Mouse (Mus musculus): ENCODE data around the gene Antxr1. TPM values are rescaled to one million over a fixed set of nuclear protein-coding genes. Genes with fewer than 3 reads are reported as not detected.

The Antxr1 gene
- 10 to 100 TPM; 11.6 to 14.4 TPM for total RNA-seq (2021)
- long read RNA-seq, experiment 1, partial matches to known transcripts, result 0 of 1 reads
- long read RNA-seq, experiment 1, other reads (novel, unspliced or antisense), result 1 of 1 reads
- long read RNA-seq, experiment 2, partial matches to known transcripts, result 0 of 1 reads
- long read RNA-seq, experiment 2, other reads (novel, unspliced or antisense), result 1 of 1 reads

DNA sequence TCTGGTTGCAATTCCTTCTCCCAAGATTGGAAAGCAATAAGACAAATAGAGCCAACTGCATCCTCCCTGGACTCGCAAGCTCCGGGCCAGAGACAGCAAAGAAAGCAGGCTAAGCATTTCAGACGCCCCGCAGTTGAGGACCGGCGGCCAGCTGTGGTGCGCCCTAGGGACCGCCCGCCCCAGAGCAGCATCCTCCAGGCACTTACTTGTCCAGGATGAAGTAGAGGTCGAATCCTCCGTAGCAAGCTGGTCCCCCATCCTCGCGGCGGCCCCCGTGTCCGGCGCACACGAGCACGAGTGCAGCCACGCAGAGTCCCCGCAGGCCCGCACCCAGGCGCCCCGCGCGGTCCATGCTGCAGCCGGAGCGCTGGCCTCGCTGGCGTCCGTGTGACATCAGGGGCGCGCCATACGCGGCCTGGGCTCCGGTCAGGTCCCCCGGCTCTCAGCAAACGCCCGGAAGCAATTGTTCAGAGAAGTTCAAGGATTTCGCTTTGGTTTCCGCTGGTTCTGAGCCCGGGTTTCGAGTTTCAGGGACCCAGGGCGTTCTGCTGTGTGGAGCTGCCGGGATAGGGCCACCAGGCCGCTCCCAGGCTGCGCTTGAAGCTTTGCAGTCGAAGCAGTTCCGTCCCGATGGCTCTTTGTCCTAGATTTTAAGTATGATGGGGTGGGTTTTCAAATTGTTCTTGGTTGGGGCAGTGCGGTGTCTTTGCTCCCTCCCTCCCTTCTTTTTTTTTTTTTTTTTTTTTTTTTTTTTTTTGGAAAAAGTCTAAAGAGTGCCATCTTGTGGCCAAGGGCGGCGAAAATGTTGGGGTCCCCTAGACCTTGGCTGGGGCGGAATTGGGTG, at the start of gene Antxr1:
TSS of gene Antxr1 (minus strand) at position 731 of the 844 bp plus-strand sequence.
- DNase-seq (ENCODE audit: low spot score in 2 of 2), result peak; percentile 55

DNA sequence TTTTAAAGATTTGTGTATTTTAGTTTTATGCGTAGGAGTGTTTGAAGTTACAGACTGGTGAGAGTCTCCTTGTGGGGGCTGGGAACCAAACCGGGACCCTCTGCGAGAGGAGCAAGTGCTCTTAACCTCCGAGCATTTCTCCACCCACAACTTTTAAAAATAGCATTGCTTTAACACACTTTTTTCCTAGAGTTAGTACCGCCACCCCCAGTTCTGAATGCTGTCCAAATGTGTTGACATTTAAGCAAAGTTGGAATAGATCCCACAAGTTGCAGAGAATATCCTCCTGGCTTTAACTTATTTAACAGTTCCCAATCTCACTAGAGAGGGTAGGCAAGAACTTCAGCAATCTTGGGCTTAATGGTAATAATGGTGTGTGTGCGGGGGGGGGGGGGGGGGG, 49.1 kb upstream of the Antxr1 start:
- DNase-seq (ENCODE audit: low spot score in 2 of 2), result peak; percentile 12 to 21

DNA sequence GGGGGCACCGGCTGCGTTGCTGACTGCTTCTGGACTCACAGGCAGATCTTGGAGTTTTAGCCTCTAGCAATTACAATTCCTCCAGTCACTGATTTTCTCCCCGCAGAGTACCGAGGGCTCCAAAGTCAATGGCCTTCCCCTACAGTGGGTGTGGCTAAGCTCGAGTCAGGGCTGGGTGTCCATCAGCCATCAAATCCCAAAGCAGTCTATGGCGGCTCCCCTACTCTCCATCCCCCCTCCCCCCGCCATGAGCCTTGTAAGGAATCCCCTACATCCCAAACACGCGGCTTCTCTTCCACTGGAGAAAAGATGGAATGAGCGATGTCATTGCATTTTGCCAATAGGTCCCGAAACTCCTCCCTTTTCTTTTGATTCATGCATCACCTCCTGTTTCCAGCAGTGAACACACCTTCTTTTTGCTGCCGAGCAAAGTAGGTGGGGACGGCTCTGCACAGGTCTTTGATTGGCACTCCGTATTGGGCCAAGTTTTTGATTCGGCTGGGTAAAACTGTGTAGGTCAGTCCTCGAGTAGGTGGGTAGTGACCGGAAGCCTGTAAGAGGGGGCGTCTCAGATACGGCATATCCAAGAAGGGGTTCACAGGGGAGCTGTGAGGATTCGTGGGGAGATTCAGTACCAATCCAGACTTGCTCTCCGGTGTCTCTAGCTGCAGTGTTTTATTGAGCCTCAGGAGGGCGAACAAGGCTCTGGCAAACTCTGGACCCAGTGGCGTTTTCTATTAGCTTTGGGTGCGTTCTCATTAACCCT, 48.5 kb upstream of the Antxr1 start:
- DNase-seq (ENCODE audit: low spot score in 2 of 2), result peak; percentile 27 to 30

DNA sequence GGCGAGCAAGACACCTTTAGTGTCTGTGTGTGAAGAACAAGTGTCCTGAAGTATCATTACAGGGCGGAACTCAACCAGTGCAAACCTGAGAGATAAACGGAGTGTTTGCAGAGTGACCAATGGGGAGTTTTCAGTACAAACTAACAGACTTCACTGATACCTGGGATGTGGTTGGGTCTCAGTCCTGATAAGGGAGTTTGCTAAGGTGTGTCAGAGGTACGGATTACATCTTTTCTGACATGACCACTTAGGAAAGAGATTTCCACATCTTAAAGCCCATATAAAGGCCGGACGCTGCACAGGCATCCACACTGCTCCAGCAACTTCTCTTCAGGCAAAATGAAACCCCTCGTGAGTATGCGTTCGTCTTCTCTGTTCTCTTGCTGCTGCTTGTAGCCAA, 37.4 kb upstream of the Antxr1 start, which contains the start of gene Gkn2:
TSS of gene Gkn2 (plus strand) at position 301 of the 400 bp plus-strand sequence.
- DNase-seq (ENCODE audit: low spot score in 2 of 2), result no peak

DNA sequence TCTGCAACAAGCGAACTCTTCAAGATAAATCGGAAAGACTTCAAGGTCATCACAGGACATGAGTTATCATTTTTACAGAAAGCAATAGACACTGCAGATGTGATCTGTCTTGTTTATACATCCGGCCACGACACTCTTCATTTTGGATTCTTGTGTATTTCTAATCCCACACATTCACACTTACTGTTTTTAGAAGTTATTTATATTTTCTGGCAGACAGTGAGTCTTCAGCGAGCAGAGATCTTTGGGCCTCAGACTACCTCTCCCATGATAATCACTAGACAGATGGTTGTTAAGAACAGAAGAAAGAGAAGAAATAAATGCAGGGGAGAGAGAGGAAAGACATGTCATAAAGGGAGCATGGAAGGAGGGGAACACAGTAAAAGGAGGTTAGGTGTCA, 33.6 kb upstream of the Antxr1 start:
- no peak for DNase-seq (ENCODE audit: low spot score in 2 of 2)

DNA sequence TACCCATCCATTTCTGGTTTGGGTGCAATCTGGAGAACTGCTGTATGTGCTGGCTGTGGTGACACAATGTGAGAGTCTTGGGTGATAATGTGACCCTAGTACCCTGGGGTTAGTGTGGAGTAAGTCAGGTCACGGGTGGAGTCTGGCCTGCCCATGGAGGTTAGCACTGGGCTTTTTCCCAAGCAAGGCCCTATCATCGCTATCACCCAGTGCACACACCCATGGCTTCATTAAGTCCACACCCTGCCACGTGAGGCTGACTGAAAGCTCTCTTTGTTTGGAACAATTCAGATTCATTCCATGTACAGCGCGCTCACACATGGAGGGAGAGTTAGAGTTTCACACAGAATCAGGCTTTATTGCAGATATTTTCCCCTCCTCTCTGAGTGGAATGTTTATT, 18.8 kb upstream of the Antxr1 start:
- DNase-seq (ENCODE audit: low spot score in 2 of 2), result no peak

DNA sequence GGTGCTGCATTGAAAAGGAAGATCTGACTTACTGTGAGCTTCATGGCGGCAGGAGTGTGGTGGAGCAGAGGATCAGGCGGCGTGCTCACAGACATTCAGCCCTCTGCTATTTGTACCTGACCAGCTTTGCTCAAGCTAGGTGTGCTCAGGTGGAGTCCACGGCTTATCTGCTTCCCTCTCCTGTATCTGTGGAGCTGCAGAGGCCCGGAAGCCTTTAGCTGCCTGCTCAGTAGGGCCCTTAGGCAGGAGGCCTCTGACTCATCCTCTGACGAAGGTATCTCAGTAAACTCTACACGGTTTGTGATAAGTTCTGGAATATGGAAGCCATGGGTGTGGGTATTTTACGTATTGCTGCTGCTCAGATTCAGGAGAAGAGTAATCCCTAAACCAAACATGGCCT, 15.2 kb upstream of the Antxr1 start, which contains the start of gene Gkn1:
TSS of gene Gkn1 (minus strand) at position 114 of the 400 bp plus-strand sequence.
- no peak for DNase-seq (ENCODE audit: low spot score in 2 of 2)

DNA sequence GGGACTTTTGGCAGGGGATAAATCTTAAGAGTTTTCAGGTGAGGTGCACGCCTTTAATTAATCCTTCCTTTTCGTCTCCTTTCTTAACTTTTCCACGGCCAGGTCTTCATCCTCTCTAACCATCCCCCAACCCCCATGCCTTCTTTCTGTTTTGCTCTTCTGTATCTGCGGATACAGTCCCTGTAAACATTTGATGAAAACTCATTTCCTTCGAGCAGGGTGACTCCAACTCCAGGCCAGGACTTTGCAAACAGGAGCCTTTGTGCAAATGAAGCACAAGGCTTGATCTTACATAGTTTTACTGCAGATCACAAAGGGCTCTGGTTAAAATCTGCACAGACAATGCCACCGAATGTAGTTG, 294 bp upstream of the Antxr1 start:
- no peak for DNase-seq (ENCODE audit: low spot score in 2 of 2)

DNA sequence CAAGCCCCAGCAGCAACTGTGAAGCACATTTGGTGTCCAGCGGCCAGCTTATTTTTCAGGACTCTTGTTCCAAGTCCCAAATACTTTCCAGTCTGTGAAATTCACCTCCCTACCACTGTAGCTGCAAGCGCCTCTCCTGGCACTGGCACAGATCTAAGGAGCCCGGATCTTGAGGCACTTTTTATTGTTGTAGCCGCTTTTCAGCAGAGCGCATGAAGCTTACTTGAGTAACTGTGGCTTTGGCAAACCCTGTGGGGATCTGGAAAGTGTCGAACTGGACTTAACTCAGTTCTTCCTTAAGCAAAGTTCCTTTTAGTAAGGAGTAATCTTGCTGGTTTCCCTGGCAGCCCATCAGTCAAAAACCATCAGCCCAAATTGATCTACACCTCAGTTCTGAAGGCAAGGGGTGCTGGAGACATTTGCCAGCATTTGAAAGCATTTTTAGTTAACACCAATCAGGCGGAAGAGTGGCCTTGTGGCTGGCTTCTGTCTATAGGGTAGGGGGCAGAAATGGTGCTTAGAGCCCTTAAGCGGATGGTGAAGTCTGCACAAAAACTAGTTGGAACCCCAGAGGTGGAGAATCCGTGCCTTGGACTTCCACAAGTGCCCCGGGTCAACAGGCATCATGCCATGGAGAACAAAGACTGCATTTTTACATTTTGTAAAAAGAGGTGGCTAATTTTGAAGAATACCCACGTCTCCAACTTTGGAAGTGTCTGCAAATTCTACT, 1.1 kb downstream of the Antxr1 start:
- DNase-seq (ENCODE audit: low spot score in 2 of 2), result peak; percentile 53 to 56

DNA sequence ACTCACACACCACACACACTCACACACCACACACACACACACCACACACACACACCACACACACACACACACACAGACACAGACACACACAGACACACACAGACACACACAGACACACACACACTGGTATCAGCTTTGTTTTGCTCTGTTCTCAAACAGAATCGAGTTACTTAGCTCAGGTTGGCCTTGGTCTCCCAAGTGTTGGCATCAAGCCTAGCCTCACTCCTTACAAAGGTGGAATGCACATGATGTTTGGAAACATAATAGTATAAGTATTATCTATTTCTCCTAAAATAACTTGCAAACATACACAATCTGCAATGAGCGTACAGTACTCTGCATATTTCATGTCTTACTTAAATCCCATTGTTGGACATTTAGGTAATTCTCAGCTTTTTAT, 3.2 kb downstream of the Antxr1 start:
- DNase-seq (ENCODE audit: low spot score in 2 of 2), result no peak

DNA sequence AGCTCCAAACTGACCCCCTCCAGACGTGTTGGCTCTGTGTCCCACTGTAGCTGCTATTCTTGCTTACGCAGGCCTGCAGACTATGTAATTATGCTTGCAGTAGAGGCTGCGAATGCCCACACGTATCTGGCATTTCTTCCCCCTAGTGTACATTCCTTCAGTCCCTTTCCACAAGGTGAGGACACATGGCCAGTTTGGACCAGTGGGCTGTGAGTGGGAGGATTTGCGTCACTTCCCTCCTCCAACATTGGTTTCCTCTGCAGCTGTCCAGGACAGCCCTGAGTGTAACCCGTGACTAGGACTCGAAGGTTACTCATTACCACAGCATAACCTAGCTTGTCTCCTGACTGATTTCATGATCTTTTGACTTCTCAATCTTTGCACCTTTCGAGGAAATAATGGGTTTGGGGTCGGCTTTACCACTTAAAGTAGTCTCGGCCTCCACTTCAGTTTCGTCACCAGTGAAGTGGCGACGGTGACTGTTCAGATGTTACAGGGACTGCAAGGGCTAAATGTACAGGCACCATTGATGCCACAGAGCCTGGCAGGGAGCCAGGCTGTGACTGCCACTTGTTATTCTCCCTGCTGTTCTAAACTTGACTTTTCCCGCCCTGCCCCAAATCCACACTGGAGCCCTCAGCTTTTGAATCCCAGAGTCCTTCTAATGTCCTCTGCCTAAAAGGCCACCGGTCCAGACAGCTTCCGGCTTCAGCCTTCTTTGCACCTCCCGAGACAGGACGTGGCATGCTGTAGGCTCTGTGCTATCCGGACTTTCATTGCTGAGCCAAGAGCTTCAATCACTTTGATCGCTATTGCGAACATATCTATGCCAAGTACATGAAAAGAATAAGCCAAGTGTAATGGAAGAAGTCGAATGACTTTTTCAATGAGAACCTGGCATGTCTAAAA, 7.1 kb downstream of the Antxr1 start:
- peak in 1 of 2 experiments; percentile 33 for DNase-seq (ENCODE audit: low spot score in 2 of 2)

DNA sequence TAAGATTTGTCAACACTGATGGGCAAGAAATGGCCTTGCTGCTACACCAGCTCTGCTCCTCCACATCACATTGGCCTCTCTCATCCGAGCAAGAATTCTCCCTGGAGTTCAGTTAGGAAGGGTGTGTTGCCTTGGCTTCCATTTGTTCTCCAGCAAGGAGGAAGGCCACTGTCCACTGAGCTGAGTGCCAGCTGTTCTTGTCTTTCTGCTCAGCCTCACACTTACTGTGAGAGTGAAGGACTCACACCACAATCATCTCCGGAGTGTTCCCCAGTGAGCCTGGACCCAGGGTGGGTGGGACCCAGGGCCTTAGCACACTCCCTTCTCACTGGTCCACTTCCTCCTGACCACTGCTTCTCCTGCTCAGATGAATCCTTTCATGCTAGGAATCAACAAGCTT, 8.7 kb downstream of the Antxr1 start:
- DNase-seq (ENCODE audit: low spot score in 2 of 2), result no peak

DNA sequence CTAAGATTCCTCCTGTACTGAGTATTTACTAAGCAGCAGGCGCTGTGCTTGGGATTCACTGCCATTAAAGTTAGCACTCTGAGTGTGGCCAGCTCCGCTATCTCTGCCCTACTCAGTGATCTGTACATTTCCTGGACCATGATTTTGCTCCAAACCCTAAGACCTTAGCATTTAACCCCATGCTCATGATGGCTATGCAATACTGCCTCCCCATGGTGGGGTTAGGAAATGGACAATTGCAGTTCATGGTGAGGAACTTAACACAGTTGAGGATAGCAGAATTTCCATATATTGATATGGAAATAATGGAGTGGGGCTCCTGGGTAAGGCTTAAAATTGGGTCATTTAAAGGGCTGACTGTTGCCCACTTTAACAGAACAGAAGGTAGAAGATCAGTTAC, 12.2 kb downstream of the Antxr1 start:
- DNase-seq (ENCODE audit: low spot score in 2 of 2), result peak; percentile 33 to 48

DNA sequence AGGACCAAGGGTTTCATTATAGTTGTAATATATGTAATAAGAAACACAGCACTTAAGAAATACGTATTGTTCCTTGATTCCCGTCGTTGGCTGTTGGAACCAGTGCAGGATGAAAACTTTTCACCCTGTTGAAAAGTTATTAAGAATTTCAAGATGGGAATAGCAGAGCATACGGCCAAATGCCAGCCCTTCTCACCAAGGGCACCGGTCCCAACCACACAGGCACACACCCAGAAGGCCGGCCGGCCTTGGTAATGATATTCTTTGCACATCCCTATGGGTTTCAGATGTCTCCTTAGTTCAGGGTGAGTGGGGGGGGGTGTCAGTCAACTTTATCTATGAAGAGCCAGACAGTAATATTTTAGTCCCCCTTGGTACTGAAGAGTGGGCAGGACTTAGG, 17.0 kb downstream of the Antxr1 start:
- DNase-seq (ENCODE audit: low spot score in 2 of 2), result no peak

DNA sequence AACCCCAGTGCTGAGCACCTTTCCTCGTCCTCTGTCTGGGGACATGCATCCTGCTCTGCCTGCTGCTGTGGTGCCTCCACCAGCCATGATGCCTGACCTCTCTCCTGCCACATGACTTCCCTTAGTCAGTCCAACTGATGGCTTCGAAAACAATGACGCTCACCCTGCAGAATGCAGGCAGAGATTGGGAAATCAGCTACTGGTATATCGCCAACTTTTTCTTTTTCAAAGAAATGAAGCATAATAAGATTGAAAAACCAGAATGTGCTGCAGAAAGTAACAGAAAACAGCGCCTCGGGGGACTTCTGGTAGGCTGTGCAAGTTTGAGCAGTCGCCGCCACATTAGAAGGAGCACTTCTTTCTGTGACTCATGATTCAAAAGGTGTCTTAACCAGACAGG, 18.7 kb downstream of the Antxr1 start:
- no peak for DNase-seq (ENCODE audit: low spot score in 2 of 2)

DNA sequence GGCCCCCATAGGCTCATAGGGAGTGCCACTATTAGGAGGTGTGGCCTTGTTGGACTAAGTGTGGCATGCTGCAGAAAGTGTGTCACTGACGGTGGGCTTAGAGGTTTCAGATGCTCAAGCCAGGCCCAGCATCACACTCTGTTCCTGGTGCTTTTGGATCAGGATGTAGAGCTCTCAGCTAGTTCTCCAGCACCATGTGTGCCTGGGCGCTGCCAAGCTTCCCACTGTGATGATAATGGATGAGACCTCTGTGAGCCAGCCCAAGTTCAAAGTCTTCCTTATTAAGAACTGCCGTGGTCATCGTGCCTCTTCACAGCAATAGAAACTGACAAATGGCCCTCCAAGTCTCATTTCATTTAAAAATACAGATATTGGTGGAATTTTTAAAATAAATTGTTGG, 22.9 kb downstream of the Antxr1 start:
- no peak for DNase-seq (ENCODE audit: low spot score in 2 of 2)

DNA sequence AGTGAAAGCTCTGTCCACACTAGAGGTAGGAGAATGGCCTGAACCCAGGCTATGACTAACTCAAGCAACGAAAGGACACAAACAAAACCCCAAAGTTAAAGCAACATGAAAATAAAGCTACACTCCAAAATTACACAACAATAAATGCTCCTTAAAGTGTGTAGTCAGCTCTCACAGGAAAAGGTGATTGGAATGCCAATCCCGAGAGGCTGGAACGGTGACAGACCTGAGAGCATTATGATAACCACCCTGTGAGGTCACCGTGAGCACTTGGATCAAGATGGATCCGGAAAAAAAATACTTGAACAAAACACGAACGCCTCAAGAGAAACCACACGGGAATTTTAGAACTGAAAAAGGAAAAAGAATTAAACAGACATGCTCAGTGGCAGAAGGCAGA, 31.1 kb downstream of the Antxr1 start:
- DNase-seq (ENCODE audit: low spot score in 2 of 2), result no peak

DNA sequence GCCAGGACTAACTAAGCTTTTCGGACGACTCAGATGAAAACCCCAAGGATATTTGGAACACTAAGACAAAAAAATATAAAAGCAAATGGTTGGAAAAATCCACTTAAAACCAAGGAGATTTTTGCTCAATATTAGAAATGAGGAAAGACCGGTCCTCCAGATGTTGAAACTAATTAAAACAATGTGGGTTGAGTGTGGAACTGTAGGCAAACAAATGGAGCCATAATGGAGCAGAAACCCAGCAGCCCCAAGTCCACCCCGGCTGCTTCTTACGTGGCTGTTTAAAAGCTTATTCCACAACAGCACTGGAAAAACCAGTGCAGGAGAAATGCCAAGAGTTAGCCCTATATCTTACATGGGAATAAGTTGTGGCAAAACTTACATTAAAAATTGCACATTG, 32.9 kb downstream of the Antxr1 start:
- no peak for DNase-seq (ENCODE audit: low spot score in 2 of 2)

DNA sequence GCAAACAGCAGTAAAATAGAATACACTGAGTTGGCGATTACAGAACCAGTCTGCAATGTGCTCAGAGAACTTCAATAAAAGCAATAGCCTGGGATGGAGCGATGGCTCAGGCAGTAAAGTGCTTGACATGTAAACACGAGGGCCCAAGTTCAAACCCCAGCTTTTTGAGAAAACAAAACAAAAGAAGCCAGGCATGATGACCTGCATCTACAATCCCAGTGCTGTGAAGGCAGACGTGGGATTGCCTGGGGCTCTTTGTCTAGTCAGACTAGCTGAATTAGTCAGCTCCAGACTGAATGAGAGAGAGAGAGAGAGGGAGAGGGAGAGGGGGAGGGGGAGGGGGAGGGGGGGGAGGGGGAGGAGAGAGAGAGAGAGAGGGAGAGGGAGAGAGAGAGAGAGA, 33.6 kb downstream of the Antxr1 start:
- no peak for DNase-seq (ENCODE audit: low spot score in 2 of 2)

DNA sequence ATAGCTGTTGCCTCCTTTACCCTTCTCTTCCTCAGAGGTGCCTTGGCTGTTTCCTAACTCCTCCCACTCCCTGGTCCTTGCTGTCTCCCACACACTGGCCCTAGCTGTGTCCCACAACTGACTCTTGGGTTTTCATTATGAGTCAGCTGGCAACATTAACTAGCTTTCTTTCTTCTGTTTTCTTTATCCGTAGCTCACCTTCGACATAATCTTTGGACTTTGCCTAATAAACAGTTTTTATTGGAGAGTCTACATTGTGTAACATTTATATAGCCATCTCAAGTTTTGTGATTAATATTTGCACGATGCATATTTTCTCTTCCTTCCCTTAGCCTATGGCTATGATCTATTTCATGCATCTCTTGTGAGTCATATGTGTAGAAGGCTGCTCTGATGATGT, 40.7 kb downstream of the Antxr1 start:
- DNase-seq (ENCODE audit: low spot score in 2 of 2), result no peak

Data from left cerebral cortex, adult 18-20 months (tissue).